Mouse (Mus musculus) kidney, embryonic 15.5 days (tissue): ENCODE results near the gene Fitm2. TPM values are rescaled to one million over a fixed set of nuclear protein-coding genes. Genes with fewer than 3 reads are reported as not detected.
"Not testable (repeated sequence)": the region's sequence is repeated elsewhere in the genome, so short reads cannot be mapped to it uniquely, and the experiment has no call there.

Source experiments
- ATAC-seq: fragments of 200-750 bp; cut with Nextera tagmentation; replicated peaks from 2 replicates; pipeline ENCODE4 v1.8.0; 2017; ENCODE audit warnings: moderate TSS enrichment; ENCODE audit not compliant: low FRiP score
- H3K27ac ChIP-seq: fragments of 300-500 bp; sonication (generic); 2 replicates; pipeline ENCODE4 v1.5.1; 2015; ENCODE audit warnings: mild to moderate bottlenecking, inconsistent platforms
- H3K27me3 ChIP-seq: fragments of 300-500 bp; sonication (generic); 2 replicates; pipeline ENCODE4 v1.6.1; 2015; ENCODE audit warnings: inconsistent platforms
- H3K36me3 ChIP-seq: fragments of 300-500 bp; sonication (generic); 2 replicates; pipeline ENCODE4 v1.6.1; 2015; ENCODE audit warnings: inconsistent platforms
- H3K4me1 ChIP-seq: fragments of 300-500 bp; sonication (generic); 2 replicates; pipeline ENCODE4 v1.6.1; 2015; ENCODE audit warnings: inconsistent platforms
- H3K4me2 ChIP-seq: fragments of 300-500 bp; sonication (generic); 2 replicates; pipeline ENCODE4 v1.6.1; 2015; ENCODE audit warnings: moderate library complexity, mild to moderate bottlenecking, inconsistent platforms
- H3K4me3 ChIP-seq: fragments of 300-500 bp; sonication (generic); replicated peaks from 2 replicates; pipeline ENCODE4 v1.5.1; 2015; ENCODE audit warnings: mild to moderate bottlenecking, inconsistent platforms
- H3K9ac ChIP-seq: fragments of 300-500 bp; sonication (generic); 2 replicates; pipeline ENCODE4 v1.6.1; 2015; ENCODE audit warnings: mild to moderate bottlenecking, inconsistent platforms
- H3K9me3 ChIP-seq: fragments of 300-500 bp; sonication (generic); replicated peaks from 2 replicates; pipeline ENCODE4 v1.6.1; 2016; ENCODE audit warnings: inconsistent platforms
- WGBS: fragments of 180-500 bp; shearing (Covaris S2); methylation state at CpG from one replicate; pipeline ENCODE4 v1.1.7; 2015; ENCODE audit warnings: mixed read lengths; 5-methylcytosine and 5-hydroxymethylcytosine counted together
- polyA plus RNA-seq: library from polyadenylated mRNA; unstranded; fragments of >200 nt; fragmentation: Nextera tagmentation; extraction: Ambion mirVana; gene quantifications from 2 replicates; pipeline ENCODE4 v1.2.1, GENCODE M21; 2015

Gene Fitm2
- polyA plus RNA-seq, 1 experiment from 2014 or later, result 9.8 TPM

GRCm38 (mm10) chr2:163462386-163462785 is 10.0 kb downstream of the Fitm2 start:
- Histone ChIP-seq H3K4me3 (no peak overlapping the region), H3K9me3 (no peaks in the 10 kb centered on the region), H3K36me3 (0 out of 2 replicates have a peak, but pooled peaks cover 2% of the 10 kb centered on the region), H3K9ac (no peak overlapping the region), H3K4me1 (no peaks in the 10 kb centered on the region), H3K4me2 (no peak overlapping the region), H3K27ac (no peak overlapping the region), H3K27me3 (peaks cover 20% of the 10 kb centered on the region)
- no peak for ATAC-seq
- WGBS, result 83% methylated on average over 5 of the region's 5 CpGs

GRCm38 (mm10) chr2:163461307-163461706 is 11.1 kb downstream of the Fitm2 start:
- 96% methylated on average over 9 of the region's 9 CpGs for WGBS
- not testable (repeated sequence) for H3K4me3 ChIP-seq, ATAC-seq, H3K9me3 ChIP-seq, H3K9ac ChIP-seq, H3K36me3 ChIP-seq, H3K4me1 ChIP-seq, H3K4me2 ChIP-seq, H3K27ac ChIP-seq
- H3K27me3 ChIP-seq, result peaks cover 20% of the 10 kb centered on the region

- H3K9me3 ChIP-seq, result no peaks in the 10 kb centered on the region
- no peak for ATAC-seq
- H3K27ac ChIP-seq, result no peak overlapping the region
- H3K4me3 ChIP-seq, result no peak overlapping the region
- 89% methylated on average over 8 of the region's 8 CpGs for WGBS
- no peak overlapping the region for H3K4me2 ChIP-seq
- H3K9ac ChIP-seq, result no peak overlapping the region
- H3K27me3 ChIP-seq, result peaks cover 20% of the 10 kb centered on the region
- no peaks in the 10 kb centered on the region for H3K4me1 ChIP-seq
- no peaks in the 10 kb centered on the region for H3K36me3 ChIP-seq
These were observed 11.8 kb downstream of the Fitm2 start for GRCm38 (mm10) chr2:163460622-163461021.

DNA sequence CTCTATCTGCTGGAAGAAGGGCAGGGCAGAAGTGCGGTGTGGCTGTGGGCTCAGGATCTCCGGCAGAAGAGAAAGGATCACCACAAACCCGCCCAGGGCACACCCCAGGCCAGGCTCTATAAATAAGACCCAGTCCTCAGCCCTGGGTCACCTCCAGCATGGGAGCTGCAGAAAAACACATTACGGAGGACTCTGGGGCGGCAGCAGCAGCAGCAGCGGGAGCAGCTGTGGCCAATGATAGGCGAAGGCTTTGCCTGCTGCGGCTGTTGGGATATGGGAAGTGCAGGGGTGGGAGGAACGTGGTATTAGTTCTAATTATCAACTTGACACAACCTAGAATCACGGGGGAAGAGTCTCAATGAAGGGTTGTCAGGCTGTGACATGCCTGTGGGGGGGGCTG is 13.0 kb downstream of the Fitm2 start:
- peaks cover 20% of the 10 kb centered on the region for H3K27me3 ChIP-seq
- H3K4me1 ChIP-seq, result no peaks in the 10 kb centered on the region
- H3K27ac ChIP-seq, result no peak overlapping the region
- no peak overlapping the region for H3K4me3 ChIP-seq
- no peaks in the 10 kb centered on the region for H3K36me3 ChIP-seq
- no peaks in the 10 kb centered on the region for H3K9me3 ChIP-seq
- WGBS, result 45% methylated on average over 10 of the region's 10 CpGs
- no peak overlapping the region for H3K9ac ChIP-seq
- no peak for ATAC-seq
- H3K4me2 ChIP-seq, result no peak overlapping the region

DNA sequence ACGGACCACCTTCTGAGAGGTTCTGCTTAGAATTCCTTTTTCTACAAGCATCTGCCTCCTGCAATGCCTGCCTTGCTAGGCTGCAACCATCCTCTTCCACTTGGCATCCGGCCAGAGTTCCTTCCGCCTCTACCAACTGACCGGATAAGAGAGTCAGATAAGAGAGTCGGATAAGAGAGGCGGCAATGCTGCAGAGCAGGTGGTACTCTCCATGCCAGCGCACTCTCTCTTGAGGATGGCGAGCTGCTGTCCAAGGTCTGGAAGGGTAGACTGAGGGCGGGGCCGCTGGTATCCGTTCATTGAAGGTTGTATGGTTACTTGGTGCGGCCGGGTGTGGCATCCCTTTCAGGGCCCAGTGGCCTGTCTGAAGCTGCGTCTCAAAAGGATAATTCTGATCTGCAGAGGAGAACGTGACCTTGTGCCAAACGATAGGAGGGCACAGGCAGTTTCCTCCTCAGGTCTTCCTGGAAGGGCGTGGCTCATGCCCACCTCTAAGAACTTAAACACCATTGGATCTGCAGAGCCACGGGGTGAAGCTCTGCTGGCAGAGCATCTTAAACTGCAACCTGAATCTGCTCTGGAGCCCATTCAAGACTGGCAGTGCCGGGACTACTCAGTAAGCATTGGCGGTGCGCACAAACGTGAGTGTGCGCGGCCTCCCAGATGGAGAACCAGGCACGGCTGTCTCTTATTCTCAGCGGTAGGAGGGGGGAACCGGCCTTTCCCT is 13.7 kb downstream of the Fitm2 start:
- Histone ChIP-seq H3K4me1 (no peaks in the 10 kb centered on the region), H3K9me3 (no peaks in the 10 kb centered on the region), H3K36me3 (no peaks in the 10 kb centered on the region), H3K4me3 (no peak overlapping the region), H3K27ac (no peak overlapping the region), H3K4me2 (no peak overlapping the region), H3K9ac (no peak overlapping the region), H3K27me3 (peaks cover 20% of the 10 kb centered on the region)
- 48% methylated on average over 27 of the region's 27 CpGs for WGBS
- no peak for ATAC-seq

GRCm38 (mm10) chr2:163453378-163453777 is 19.1 kb downstream of the Fitm2 start:
- no peak for ATAC-seq
- Histone ChIP-seq H3K9ac (no peak overlapping the region), H3K9me3 (no peaks in the 10 kb centered on the region), H3K27me3 (peaks cover 9% of the 10 kb centered on the region), H3K4me1 (no peaks in the 10 kb centered on the region), H3K4me3 (no peak overlapping the region), H3K27ac (no peak overlapping the region), H3K4me2 (no peak overlapping the region), H3K36me3 (no peaks in the 10 kb centered on the region)
- WGBS, result 89% methylated on average over 13 of the region's 13 CpGs

- peaks cover 4% of the 10 kb centered on the region for H3K27me3 ChIP-seq
- no peak for ATAC-seq
- no peaks in the 10 kb centered on the region for H3K4me1 ChIP-seq
- no peak overlapping the region for H3K4me3 ChIP-seq
- no peak overlapping the region for H3K27ac ChIP-seq
- no peak overlapping the region for H3K4me2 ChIP-seq
- no peaks in the 10 kb centered on the region for H3K9me3 ChIP-seq
- WGBS, result 87% methylated on average over 6 of the region's 6 CpGs
- no peaks in the 10 kb centered on the region for H3K36me3 ChIP-seq
- H3K9ac ChIP-seq, result no peak overlapping the region
These were observed 19.7 kb downstream of the Fitm2 start for GRCm38 (mm10) chr2:163452738-163453137.

DNA sequence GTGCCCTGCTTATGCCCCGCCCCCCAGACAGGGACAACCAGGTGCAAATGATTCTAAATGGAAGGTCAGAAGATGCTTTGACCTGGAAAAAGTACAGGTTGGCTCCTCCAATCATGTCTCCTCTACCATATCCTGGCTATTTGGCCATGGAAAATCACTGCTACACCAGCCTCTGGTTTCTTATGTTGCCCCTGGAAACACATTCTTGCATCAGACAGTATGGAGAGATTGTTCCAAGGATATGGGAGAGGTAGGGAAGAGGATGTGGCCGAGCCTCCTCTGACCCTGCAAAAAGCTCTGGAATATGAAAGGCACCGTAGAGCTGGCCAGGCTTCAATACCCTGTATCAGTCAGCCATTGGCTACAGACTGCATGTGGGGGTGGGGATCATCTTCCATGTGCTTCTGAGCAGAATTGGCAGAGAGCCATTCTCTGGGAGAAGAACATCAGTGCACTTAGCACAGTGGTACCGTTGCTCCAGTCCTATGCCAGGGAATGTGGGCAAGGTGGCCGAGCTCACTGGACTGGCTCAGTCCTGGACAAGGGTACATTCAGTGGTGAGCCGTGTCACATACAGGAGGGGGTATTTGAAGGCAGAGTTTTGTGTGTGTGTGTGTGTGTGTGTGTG is 21.6 kb downstream of the Fitm2 start:
- Histone ChIP-seq H3K27ac (no peak overlapping the region), H3K4me2 (no peak overlapping the region), H3K9me3 (no peaks in the 10 kb centered on the region), H3K36me3 (no peaks in the 10 kb centered on the region), H3K4me3 (no peak overlapping the region), H3K4me1 (no peaks in the 10 kb centered on the region), H3K9ac (no peak overlapping the region), H3K27me3 (peaks cover 4% of the 10 kb centered on the region; the same call in 1 of the 2 replicates)
- ATAC-seq, result no peak
- 80% methylated on average over 6 of the region's 6 CpGs for WGBS

DNA sequence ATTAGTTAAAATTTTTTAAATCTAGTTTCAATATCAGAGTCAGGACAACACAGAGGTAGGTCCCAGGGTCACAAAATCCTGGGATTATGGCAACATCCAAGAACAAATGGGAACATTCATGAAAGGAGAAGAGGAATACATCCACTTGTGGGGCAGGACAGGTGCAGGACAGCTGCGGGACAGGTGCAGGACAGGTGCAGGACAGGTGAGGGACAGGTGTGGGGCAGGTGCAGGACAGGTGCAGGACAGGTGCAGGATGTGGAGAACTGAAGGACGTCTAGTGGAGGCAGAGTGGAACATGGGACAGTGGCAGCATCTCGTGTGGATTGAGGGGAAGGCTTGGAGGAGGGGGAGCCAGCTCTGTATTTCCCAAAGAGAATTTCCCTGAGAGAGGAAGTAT is 23.2 kb downstream of the Fitm2 start:
- no peak overlapping the region for H3K4me2 ChIP-seq
- no peak for ATAC-seq
- peaks cover 4% of the 10 kb centered on the region; the same call in 1 of the 2 replicates for H3K27me3 ChIP-seq
- no peak overlapping the region for H3K27ac ChIP-seq
- H3K4me3 ChIP-seq, result no peak overlapping the region
- H3K9me3 ChIP-seq, result no peaks in the 10 kb centered on the region
- no peaks in the 10 kb centered on the region for H3K4me1 ChIP-seq
- H3K36me3 ChIP-seq, result no peaks in the 10 kb centered on the region
- WGBS, result 56% methylated on average over 3 of the region's 3 CpGs
- no peak overlapping the region for H3K9ac ChIP-seq

GRCm38 (mm10) chr2:163447375-163447774 is 25.1 kb downstream of the Fitm2 start:
- Histone ChIP-seq H3K9me3 (no peaks in the 10 kb centered on the region), H3K4me3 (no peak overlapping the region), H3K36me3 (no peaks in the 10 kb centered on the region), H3K4me2 (no peak overlapping the region), H3K27me3 (peaks cover 4% of the 10 kb centered on the region; the same call in 1 of the 2 replicates), H3K27ac (no peak overlapping the region), H3K9ac (no peak overlapping the region), H3K4me1 (no peaks in the 10 kb centered on the region)
- ATAC-seq, result no peak
- WGBS, result 84% methylated on average over 12 of the region's 12 CpGs

DNA sequence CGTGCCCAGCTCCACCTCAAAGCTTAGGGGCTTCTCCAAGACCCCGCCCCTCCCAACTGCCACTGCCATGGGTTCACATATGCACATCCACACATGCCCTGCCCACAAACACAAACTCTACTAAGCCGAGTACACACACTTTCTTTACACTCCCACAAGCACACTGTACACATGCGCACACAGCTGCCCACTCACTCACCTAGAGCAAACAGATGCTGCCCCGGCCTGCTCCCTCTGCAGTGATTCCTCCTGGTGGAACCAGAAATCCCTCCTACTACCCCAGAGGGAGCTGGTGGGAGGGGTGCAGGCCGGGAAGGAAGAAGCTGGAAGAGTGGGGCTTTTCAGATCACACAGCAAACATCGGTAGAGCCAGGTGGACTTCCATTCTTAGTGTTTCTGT is 28.4 kb downstream of the Fitm2 start:
- no peak overlapping the region for H3K4me2 ChIP-seq
- H3K27ac ChIP-seq, result no peak overlapping the region
- no peaks in the 10 kb centered on the region for H3K36me3 ChIP-seq
- H3K9me3 ChIP-seq, result no peaks in the 10 kb centered on the region
- H3K4me3 ChIP-seq, result no peak overlapping the region
- ATAC-seq, result no peak
- 66% methylated on average over 7 of the region's 7 CpGs for WGBS
- peaks cover 6% of the 10 kb centered on the region for H3K27me3 ChIP-seq
- peaks cover 1% of the 10 kb centered on the region for H3K4me1 ChIP-seq
- no peak overlapping the region for H3K9ac ChIP-seq

GRCm38 (mm10) chr2:163443543-163443942 is 28.9 kb downstream of the Fitm2 start:
- H3K9me3 ChIP-seq, result no peaks in the 10 kb centered on the region
- H3K27ac ChIP-seq, result no peak overlapping the region
- H3K4me2 ChIP-seq, result no peak overlapping the region
- ATAC-seq, result no peak
- no peak overlapping the region for H3K4me3 ChIP-seq
- H3K27me3 ChIP-seq, result peaks cover 11% of the 10 kb centered on the region
- H3K36me3 ChIP-seq, result no peaks in the 10 kb centered on the region
- H3K9ac ChIP-seq, result no peak overlapping the region
- H3K4me1 ChIP-seq, result peaks cover 6% of the 10 kb centered on the region
- WGBS, result 65% methylated on average over 6 of the region's 6 CpGs
